Mouse (Mus musculus): ENCODE data around the gene Lzts3. TPM values are rescaled to one million over a fixed set of nuclear protein-coding genes. Genes with fewer than 3 reads are reported as not detected.

Gene Lzts3
- polyA plus RNA-seq (2012; fragmentation: generic; extraction: Trizol) = 4.7 TPM
- long read RNA-seq, experiment 1 = 0 reads
- long read RNA-seq, experiment 2, full-length matches to known transcripts = 3 of 5 reads
- long read RNA-seq, experiment 2, partial matches to known transcripts = 0 of 5 reads
- long read RNA-seq, experiment 2, other reads (novel, unspliced or antisense) = 2 of 5 reads

DNA sequence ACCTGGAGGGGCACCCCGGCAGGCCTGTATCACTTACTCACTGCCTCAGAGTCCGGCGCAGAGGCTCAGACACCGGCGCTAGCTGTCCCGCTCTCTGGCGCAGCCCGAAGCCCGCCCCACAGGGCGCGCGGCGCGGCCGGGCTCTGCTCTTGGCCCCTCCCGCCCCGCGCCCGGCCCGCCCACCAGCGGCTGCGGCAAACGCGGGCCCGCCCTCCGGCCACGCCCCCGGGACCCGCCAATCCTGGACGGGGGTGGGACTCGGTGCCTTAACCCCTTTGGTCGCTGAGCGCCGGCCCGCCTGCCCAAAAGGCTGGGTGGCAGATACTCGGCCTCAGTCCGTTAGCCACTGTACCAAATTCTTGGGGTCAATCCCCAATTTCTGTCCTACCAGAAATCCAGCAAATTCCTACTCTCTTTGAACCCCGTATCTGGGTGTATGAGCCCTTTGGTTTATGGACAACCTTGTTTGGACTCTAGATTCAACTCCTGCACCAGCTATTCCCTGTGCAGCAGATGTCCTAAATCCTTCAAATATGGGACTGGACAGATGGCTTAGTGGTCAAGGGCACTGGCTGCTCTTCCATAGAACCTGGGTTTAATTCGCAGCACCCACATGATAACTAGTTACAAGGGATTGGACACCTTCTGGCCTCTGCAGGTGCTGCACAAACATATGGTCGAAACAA, at the start of gene Lzts3:
TSS of gene Lzts3 (minus strand) at position 120 of the 686 bp plus-strand sequence.
- no peak for TF ChIP-seq MAX (IDR thresholded peaks at IDR 0.05)
- TF ChIP-seq USF1 (IDR thresholded peaks at IDR 0.05; ENCODE audit: low read depth) = no peak
- TF ChIP-seq CEBPB (IDR thresholded peaks at IDR 0.05; ENCODE audit: low read depth) = no peak
- no peak for TF ChIP-seq MYOG (IDR thresholded peaks at IDR 0.05; ENCODE audit: control insufficient read depth, extremely low read depth, insufficient read length)
- TF ChIP-seq CTCF (IDR thresholded peaks at IDR 0.05; ENCODE audit: control insufficient read depth, insufficient read depth, insufficient read length) = no peak
- TF ChIP-seq MYOD1 (IDR thresholded peaks at IDR 0.05; ENCODE audit: control insufficient read depth, insufficient read length, low read depth) = no peak
- no peak for TF ChIP-seq FOSL1 (IDR thresholded peaks at IDR 0.05; ENCODE audit: insufficient read depth, low read length, poor library complexity, severe bottlenecking)

DNA sequence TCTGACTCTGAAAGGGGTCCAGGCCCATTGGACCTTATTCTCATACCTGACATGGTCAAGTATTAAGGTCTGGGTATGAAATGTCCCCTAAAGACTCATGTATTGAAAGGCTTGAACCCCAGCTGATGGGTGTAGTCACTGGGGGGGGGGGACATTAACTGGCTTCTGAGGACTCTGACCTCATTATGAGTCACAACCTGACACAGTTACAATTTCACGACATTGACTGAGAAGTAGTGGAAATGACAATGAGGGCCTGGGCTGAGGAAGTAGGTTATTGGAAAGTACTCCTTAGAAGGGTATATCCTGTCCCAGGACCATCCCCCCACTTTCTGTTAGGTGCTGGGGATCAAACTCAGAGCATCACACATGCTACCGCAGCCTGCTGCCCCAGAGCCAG, 46.4 kb upstream of the Lzts3 start:
- H3K79me2 ChIP-seq (ENCODE audit: control insufficient read depth, insufficient read depth) = no peaks in the 10 kb centered on the region
- H3K27me3 ChIP-seq (ENCODE audit: control insufficient read depth, insufficient read depth, insufficient read length) = no peaks in the 10 kb centered on the region
- peaks cover 5% of the 10 kb centered on the region for H3K36me3 ChIP-seq (ENCODE audit: control insufficient read depth, insufficient read depth)
- no peak overlapping the region for H3ac ChIP-seq (ENCODE audit: control insufficient read depth, insufficient read length, low read depth)
- no peak for TF ChIP-seq MYOD1 (IDR thresholded peaks at IDR 0.05; ENCODE audit: control insufficient read depth, insufficient read length, low read depth)
- TF ChIP-seq USF1 (IDR thresholded peaks at IDR 0.05; ENCODE audit: low read depth) = no peak
- TF ChIP-seq MAX (IDR thresholded peaks at IDR 0.05) = no peak
- TF ChIP-seq CTCF (IDR thresholded peaks at IDR 0.05; ENCODE audit: control insufficient read depth, insufficient read depth, insufficient read length) = no peak
- TF ChIP-seq MYOG (IDR thresholded peaks at IDR 0.05; ENCODE audit: control insufficient read depth, extremely low read depth, insufficient read length) = no peak
- TF ChIP-seq CEBPB (IDR thresholded peaks at IDR 0.05; ENCODE audit: low read depth) = no peak
- TF ChIP-seq FOSL1 (IDR thresholded peaks at IDR 0.05; ENCODE audit: insufficient read depth, low read length, poor library complexity, severe bottlenecking) = no peak
- H3K4me3 ChIP-seq (ENCODE audit: insufficient read depth, poor library complexity, severe bottlenecking) = no peak overlapping the region
- no peaks in the 10 kb centered on the region for H3K79me3 ChIP-seq (ENCODE audit: low read depth)

More for the DNA sequence above, at the start of gene Lzts3:
- no peaks in the 10 kb centered on the region for H3K79me3 ChIP-seq (ENCODE audit: low read depth)
- no peaks in the 10 kb centered on the region for H3K36me3 ChIP-seq (ENCODE audit: control insufficient read depth, insufficient read depth)
- no peaks in the 10 kb centered on the region for H3K27me3 ChIP-seq (ENCODE audit: control insufficient read depth, insufficient read depth, insufficient read length)
- peak within 1 kb of the TSS; percentile 43 for H3K4me3 ChIP-seq (ENCODE audit: insufficient read depth, poor library complexity, severe bottlenecking)
- H3K79me2 ChIP-seq (ENCODE audit: control insufficient read depth, insufficient read depth) = no peaks in the 10 kb centered on the region
- H3ac ChIP-seq (ENCODE audit: control insufficient read depth, insufficient read length, low read depth) = peak within 1 kb of the TSS; percentile 68

DNA sequence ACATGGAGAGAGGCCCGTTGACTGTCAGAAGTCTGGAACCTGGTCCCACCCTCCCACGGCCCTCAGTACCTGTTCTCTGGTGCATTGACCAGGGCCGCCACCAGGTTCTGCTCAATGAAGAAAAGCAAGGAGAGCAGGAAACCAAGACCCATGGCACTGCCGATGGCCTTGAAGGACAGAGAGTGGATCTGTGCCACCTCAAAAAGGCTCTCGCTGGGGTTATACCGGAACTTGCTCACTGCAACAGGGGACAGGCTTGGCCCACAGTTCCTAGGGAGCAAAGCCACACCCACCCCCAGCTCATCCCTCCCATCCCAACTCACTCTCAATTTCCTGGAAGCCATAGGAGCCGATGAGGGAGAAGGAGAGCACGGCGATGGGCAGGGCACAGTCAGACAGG, 42.8 kb upstream of the Lzts3 start:
- H3K79me3 ChIP-seq (ENCODE audit: low read depth) = no peaks in the 10 kb centered on the region
- peaks cover 39% of the 10 kb centered on the region for H3K36me3 ChIP-seq (ENCODE audit: control insufficient read depth, insufficient read depth)
- TF ChIP-seq USF1 (IDR thresholded peaks at IDR 0.05; ENCODE audit: low read depth) (no peak), CEBPB (IDR thresholded peaks at IDR 0.05; ENCODE audit: low read depth) (no peak)
- no peak overlapping the region for H3K4me3 ChIP-seq (ENCODE audit: insufficient read depth, poor library complexity, severe bottlenecking)
- H3ac ChIP-seq (ENCODE audit: control insufficient read depth, insufficient read length, low read depth) = no peak overlapping the region
- H3K27me3 ChIP-seq (ENCODE audit: control insufficient read depth, insufficient read depth, insufficient read length) = no peaks in the 10 kb centered on the region
- H3K79me2 ChIP-seq (ENCODE audit: control insufficient read depth, insufficient read depth) = no peaks in the 10 kb centered on the region

DNA sequence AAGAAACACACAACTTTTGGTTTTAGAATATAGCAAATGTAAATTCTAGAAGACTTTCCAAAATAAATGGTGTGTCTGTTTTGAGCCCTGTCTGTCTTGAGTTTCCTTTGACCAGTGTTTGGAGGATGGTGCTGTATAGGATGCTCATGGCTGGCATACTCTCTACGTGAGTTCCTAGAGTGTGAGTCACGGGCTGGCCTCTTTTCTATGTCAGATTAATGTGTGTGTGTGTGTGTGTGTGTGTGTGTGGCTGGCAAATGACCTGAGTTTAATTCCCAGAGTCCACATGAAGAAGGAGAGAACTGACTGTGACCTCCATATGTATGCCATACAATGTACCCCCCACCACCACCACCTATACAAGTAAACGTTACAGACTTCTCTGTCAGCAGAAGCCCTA, 38.9 kb upstream of the Lzts3 start:
- TF ChIP-seq FOSL1 (IDR thresholded peaks at IDR 0.05; ENCODE audit: insufficient read depth, low read length, poor library complexity, severe bottlenecking) (no peak), MAX (IDR thresholded peaks at IDR 0.05) (no peak)
- H3K79me3 ChIP-seq (ENCODE audit: low read depth) = no peaks in the 10 kb centered on the region
- no peaks in the 10 kb centered on the region for H3K79me2 ChIP-seq (ENCODE audit: control insufficient read depth, insufficient read depth)
- H3K4me3 ChIP-seq (ENCODE audit: insufficient read depth, poor library complexity, severe bottlenecking) = no peak overlapping the region
- H3K36me3 ChIP-seq (ENCODE audit: control insufficient read depth, insufficient read depth) = peaks cover 73% of the 10 kb centered on the region
- no peak overlapping the region for H3ac ChIP-seq (ENCODE audit: control insufficient read depth, insufficient read length, low read depth)
- no peaks in the 10 kb centered on the region for H3K27me3 ChIP-seq (ENCODE audit: control insufficient read depth, insufficient read depth, insufficient read length)

DNA sequence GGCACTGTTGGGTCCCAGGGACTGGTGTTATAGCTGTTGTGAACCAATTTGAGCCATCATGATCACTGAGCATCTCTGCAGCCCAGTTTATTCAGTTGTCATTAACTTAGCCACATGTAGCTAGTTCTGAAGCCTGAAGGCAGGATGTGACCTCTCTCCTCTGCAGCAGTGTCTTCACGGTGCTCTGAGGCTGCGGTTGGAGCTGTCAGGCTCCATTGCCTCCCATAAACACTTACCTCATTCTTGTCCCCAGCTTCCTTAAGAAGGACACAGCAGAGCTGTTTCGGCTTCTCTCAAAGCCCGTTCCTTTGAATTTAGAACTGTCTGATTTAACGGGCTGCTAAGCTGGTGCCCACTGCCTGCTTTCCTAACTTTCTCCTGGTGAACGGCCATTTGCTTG, 37.3 kb upstream of the Lzts3 start:
- TF ChIP-seq CTCF (IDR thresholded peaks at IDR 0.05; ENCODE audit: control insufficient read depth, insufficient read depth, insufficient read length) (no peak), FOSL1 (IDR thresholded peaks at IDR 0.05; ENCODE audit: insufficient read depth, low read length, poor library complexity, severe bottlenecking) (no peak), MYOD1 (IDR thresholded peaks at IDR 0.05; ENCODE audit: control insufficient read depth, insufficient read length, low read depth) (no peak), USF1 (IDR thresholded peaks at IDR 0.05; ENCODE audit: low read depth) (no peak), MAX (IDR thresholded peaks at IDR 0.05) (no peak), CEBPB (IDR thresholded peaks at IDR 0.05; ENCODE audit: low read depth) (no peak), MYOG (IDR thresholded peaks at IDR 0.05; ENCODE audit: control insufficient read depth, extremely low read depth, insufficient read length) (no peak)
- Histone ChIP-seq H3K36me3 (ENCODE audit: control insufficient read depth, insufficient read depth) (peaks cover 87% of the 10 kb centered on the region), H3K27me3 (ENCODE audit: control insufficient read depth, insufficient read depth, insufficient read length) (no peaks in the 10 kb centered on the region), H3K4me3 (ENCODE audit: insufficient read depth, poor library complexity, severe bottlenecking) (no peak overlapping the region), H3K79me2 (ENCODE audit: control insufficient read depth, insufficient read depth) (no peaks in the 10 kb centered on the region), H3K79me3 (ENCODE audit: low read depth) (no peaks in the 10 kb centered on the region), H3ac (ENCODE audit: control insufficient read depth, insufficient read length, low read depth) (no peak overlapping the region)

DNA sequence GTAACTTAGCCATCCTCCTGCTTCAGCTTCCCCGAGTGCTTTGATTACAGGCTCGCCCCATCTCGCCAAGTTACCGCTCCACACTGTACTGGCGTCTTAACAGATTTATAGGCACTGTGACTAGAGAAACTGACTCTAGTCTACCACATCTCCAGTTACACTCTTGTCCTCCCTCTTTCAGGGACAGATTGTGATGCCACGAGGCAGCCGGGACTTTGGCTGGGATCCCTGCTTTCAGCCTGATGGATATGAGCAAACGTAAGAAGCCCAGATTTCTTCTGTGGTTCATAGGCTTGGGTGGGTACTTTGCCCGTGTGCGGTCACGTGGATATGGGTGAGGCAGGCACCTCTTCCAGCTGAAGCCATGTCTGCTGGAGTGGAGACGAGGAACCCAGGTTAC, 36.6 kb upstream of the Lzts3 start:
- TF ChIP-seq FOSL1 (IDR thresholded peaks at IDR 0.05; ENCODE audit: insufficient read depth, low read length, poor library complexity, severe bottlenecking) = no peak
- no peak for TF ChIP-seq CEBPB (IDR thresholded peaks at IDR 0.05; ENCODE audit: low read depth)
- TF ChIP-seq USF1 (IDR thresholded peaks at IDR 0.05; ENCODE audit: low read depth) = no peak
- no peak for TF ChIP-seq MAX (IDR thresholded peaks at IDR 0.05)
- TF ChIP-seq MYOD1 (IDR thresholded peaks at IDR 0.05; ENCODE audit: control insufficient read depth, insufficient read length, low read depth) = no peak
- no peak for TF ChIP-seq MYOG (IDR thresholded peaks at IDR 0.05; ENCODE audit: control insufficient read depth, extremely low read depth, insufficient read length)
- no peak for TF ChIP-seq CTCF (IDR thresholded peaks at IDR 0.05; ENCODE audit: control insufficient read depth, insufficient read depth, insufficient read length)
- Histone ChIP-seq H3ac (ENCODE audit: control insufficient read depth, insufficient read length, low read depth) (no peak overlapping the region), H3K79me3 (ENCODE audit: low read depth) (no peaks in the 10 kb centered on the region), H3K4me3 (ENCODE audit: insufficient read depth, poor library complexity, severe bottlenecking) (no peak overlapping the region), H3K79me2 (ENCODE audit: control insufficient read depth, insufficient read depth) (no peaks in the 10 kb centered on the region), H3K27me3 (ENCODE audit: control insufficient read depth, insufficient read depth, insufficient read length) (no peaks in the 10 kb centered on the region), H3K36me3 (ENCODE audit: control insufficient read depth, insufficient read depth) (peaks cover 95% of the 10 kb centered on the region)

Data from C2C12 (cell line).